Mouse (Mus musculus) liver, postnatal 0 days (tissue): ENCODE measurements around the gene Pdzk1ip1.

Source experiments
- CTCF ChIP-seq: sonication (generic); IDR thresholded peaks from 2 replicates; pipeline ENCODE4 v1.5.1; 2016; ENCODE audit warnings: antibody characterized with exemption, low read depth
- EP300 ChIP-seq: IDR thresholded peaks from 2 replicates; pipeline ENCODE4 v1.6.1; 2016; ENCODE audit warnings: antibody characterized with exemption, low read depth, mild to moderate bottlenecking

- TF ChIP-seq EP300 (peak; percentile 98), CTCF (no peak)
Observed at GRCm38 (mm10) chr4:115095671-115096434, 7.3 kb downstream of the Pdzk1ip1 start.
